Mouse (Mus musculus) liver, embryonic 14 days (tissue): ENCODE measurements around the gene Rtn4rl1. TPM values are rescaled to one million over a fixed set of nuclear protein-coding genes. Genes with fewer than 3 reads are reported as not detected.

Source experiments
- polyA plus RNA-seq: library from polyadenylated mRNA; depleted of rRNA; stranded (reverse); fragments of >200 nt; gene quantifications from 2 replicates; pipeline ENCODE4 v1.2.3, GENCODE M21; 2012; rRNA removed

Rtn4rl1 gene
- 0.44 and 0.50 TPM in 2 replicates for polyA plus RNA-seq

GRCm38 (mm10) chr11:75193256-75194071 is at the start of gene Rtn4rl1:
TSS of gene Rtn4rl1 (plus strand) at chr11:75193783.

GRCm38 (mm10) chr11:75169405-75170080 is 24.0 kb upstream of the Rtn4rl1 start, which contains the start of gene Hic1:
TSS of gene Hic1 (minus strand) at chr11:75169519.

GRCm38 (mm10) chr11:75178672-75179208 is 14.8 kb upstream of the Rtn4rl1 start, which contains the start of gene Ovca2:
TSS of gene Ovca2 (minus strand) at chr11:75178835.

GRCm38 (mm10) chr11:75190905-75191441 is 2.6 kb upstream of the Rtn4rl1 start, which contains the start of gene Dph1:
TSS of gene Dph1 (minus strand) at chr11:75191241.

Other genes with a start within 250 kb of the Rtn4rl1 start
- gene Hic1, start 24.3 kb upstream of the Rtn4rl1 start, polyA plus RNA-seq = 1.1 and 1.3 TPM in 2 replicates
- 9.1 and 11.4 TPM in 2 replicates for gene Ovca2, start 14.9 kb upstream of the Rtn4rl1 start, polyA plus RNA-seq
- 8.3 and 10.3 TPM in 2 replicates for gene Dph1, start 2.5 kb upstream of the Rtn4rl1 start, polyA plus RNA-seq
- 52.5 and 61.3 TPM in 2 replicates for gene Rpa1, start 154.5 kb downstream of the Rtn4rl1 start, polyA plus RNA-seq
- gene Smyd4, start 154.7 kb downstream of the Rtn4rl1 start, polyA plus RNA-seq = 1.8 and 2.2 TPM in 2 replicates
- gene Serpinf1, start 228.9 kb downstream of the Rtn4rl1 start, polyA plus RNA-seq = 84.0 and 109 TPM in 2 replicates
- gene Serpinf2, start 245.8 kb downstream of the Rtn4rl1 start, polyA plus RNA-seq = 395 and 444 TPM in 2 replicates